12 mouse cellular contexts compared by ENCODE assay signal in the genomic region with DNA sequence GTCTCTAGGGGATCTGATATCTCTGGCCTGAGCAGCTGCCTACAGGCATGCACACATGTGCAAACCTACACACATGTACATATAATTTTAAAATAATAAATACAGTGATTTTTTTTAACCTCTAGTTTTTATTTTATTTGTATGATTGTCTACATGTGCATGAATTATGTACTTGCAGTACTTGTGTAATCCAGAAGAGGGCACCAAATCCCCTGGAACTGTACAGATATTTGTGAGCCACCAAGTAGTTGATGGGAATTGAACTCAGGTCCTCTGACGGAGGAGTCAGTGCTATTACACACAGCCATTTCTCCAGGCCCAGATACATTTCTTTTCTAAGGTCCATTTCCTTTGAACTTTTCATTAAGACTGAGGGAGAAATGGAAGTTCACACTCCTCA. TPM values are rescaled to one million over a fixed set of nuclear protein-coding genes. Genes with fewer than 3 reads are reported as not detected.
DNase-seq lines count a peak whose midpoint lies in the region; ATAC-seq and TF ChIP-seq lines count a peak whose summit lies in the region.
"Had no signal": no experiment of that assay in that cellular context is flagged by ENCODE, and none has a peak within 500 bp of the region (broad histone marks: within the 10 kb centered on the region; RNA-seq: fewer than 3 reads in every experiment).

No protein-coding gene starts in this region.

- H3K4me2 ChIP-seq in lung, postnatal 0 days (replicated peaks; ENCODE audit: low read depth, low read length): no peak overlapping the region

- 50% methylated on average over 1 of the region's 1 CpGs for WGBS in heart, adult 2 months
- WGBS in lung, postnatal 0 days: 69% methylated on average over 1 of the region's 1 CpGs

- H3K36me3 ChIP-seq in heart, adult 2 months (ENCODE audit: control insufficient read depth, insufficient read depth, low read length): no peaks in the 10 kb centered on the region
- H3K36me3 ChIP-seq in lung, postnatal 0 days (ENCODE audit: insufficient read depth, low read length): no peaks in the 10 kb centered on the region
- H3K36me3 ChIP-seq: limb, embryonic 10.5 days had no signal

- ATAC-seq in lung, postnatal 0 days: no peak

- TF ChIP-seq CTCF in heart, adult 2 months (IDR thresholded peaks at IDR 0.05): peak; percentile 79
- TF ChIP-seq CTCF in lung, postnatal 0 days (IDR thresholded peaks at IDR 0.05): peak; percentile 66

- H3K9me3 ChIP-seq in lung, postnatal 0 days (ENCODE audit: low read length): no peaks in the 10 kb centered on the region
- H3K9me3 ChIP-seq: limb, embryonic 10.5 days had no signal

- DNase-seq in heart, adult 2 months: no peak
- no peak for DNase-seq in heart, adult 9 months (ENCODE audit: low spot score in 2 of 2)
- no peak for DNase-seq in lung, postnatal 0 days (ENCODE audit: low spot score)
- DNase-seq in lung, postnatal 25 days (ENCODE audit: low spot score): no peak
- DNase-seq in NIH3T3 (ENCODE audit: low read depth): peak; percentile 65
- peak; percentile 43 for DNase-seq in naive thymus-derived CD4-positive, alpha-beta T cell, adult 2 months (ENCODE audit: low read depth)
- DNase-seq in frontal cortex, postnatal 14 days (ENCODE audit: low spot score in 2 of 2): no peak
- DNase-seq in T-cell, adult 2 months (ENCODE audit: low spot score): no peak
- DNase-seq: right cerebral cortex, postnatal 25 days had no signal

- H3K27me3 ChIP-seq in heart, adult 2 months (ENCODE audit: control insufficient read depth, insufficient read depth, low read length): no peaks in the 10 kb centered on the region
- no peaks in the 10 kb centered on the region for H3K27me3 ChIP-seq in lung, postnatal 0 days (replicated peaks; ENCODE audit: insufficient read depth, low read length)

- H3K27ac ChIP-seq in heart, adult 2 months: no peak overlapping the region
- no peak overlapping the region for H3K27ac ChIP-seq in lung, postnatal 0 days (ENCODE audit: low read length)
- H3K27ac ChIP-seq: limb, embryonic 10.5 days had no signal

- H3K9ac ChIP-seq in heart, adult 2 months (ENCODE audit: low read depth, low read length): no peak overlapping the region
- no peak overlapping the region for H3K9ac ChIP-seq in lung, postnatal 0 days (replicated peaks; ENCODE audit: low read depth)

- no peaks in the 10 kb centered on the region for H3K79me2 ChIP-seq in heart, adult 2 months (replicated peaks; ENCODE audit: control insufficient read depth, insufficient read depth, low read length)

- no peaks in the 10 kb centered on the region for H3K4me1 ChIP-seq in heart, adult 2 months (ENCODE audit: control insufficient read depth, insufficient read depth, low read length)
- no peaks in the 10 kb centered on the region for H3K4me1 ChIP-seq in lung, postnatal 0 days (ENCODE audit: insufficient read depth, low read depth, low read length)
- H3K4me1 ChIP-seq: limb, embryonic 10.5 days had no signal

- H3K4me3 ChIP-seq in heart, adult 2 months: no peak overlapping the region
- H3K4me3 ChIP-seq in lung, postnatal 0 days (ENCODE audit: low read depth, low read length): no peak overlapping the region
- H3K4me3 ChIP-seq: limb, embryonic 10.5 days had no signal

- no peak for TF ChIP-seq EP300 in heart, adult 2 months (IDR thresholded peaks at IDR 0.05; ENCODE audit: insufficient read depth, low read depth, low read length)
- TF ChIP-seq EP300 in lung, postnatal 0 days (IDR thresholded peaks at IDR 0.05): no peak

- TF ChIP-seq POLR2A in heart, adult 2 months (IDR thresholded peaks at IDR 0.05; ENCODE audit: insufficient read depth, low read depth, low read length): no peak

- intact Hi-C loops in heart, adult 2 months (cut with DNase I): loop anchor here (5.0 kb wide), 1 partner anchor 238 kb away; no protein-coding TSS in a partner anchor

RNA-seq across cellular contexts. Expression of a gene that starts 12.3 kb away (rescaled TPM):
- not detected for total RNA-seq in heart, adult 2 months (2021)
- not detected in 2 replicates for polyA plus RNA-seq in heart, adult 2 months (2012; rRNA removed)
- not detected in 2 replicates for polyA plus RNA-seq in lung, postnatal 0 days (2015; fragmentation: Nextera tagmentation; extraction: Ambion mirVana)
- total RNA-seq: adrenal gland, adult 18-20 months; heart, postnatal 14 days had no signal
- polyA plus RNA-seq: limb, embryonic 10.5 days had no signal

Comparison
In these comparisons a context has a peak if more than half of its experiments do, and no peak if none do; other contexts are left out.
1. DNase-seq: peak in NIH3T3 (single experiment) and naive thymus-derived CD4-positive, alpha-beta T cell, adult 2 months (single experiment); none in heart, adult 2 months (0 of 2), heart, adult 9 months (0 of 2), lung, postnatal 0 days (single experiment), lung, postnatal 25 days (single experiment), frontal cortex, postnatal 14 days (0 of 2) and T-cell, adult 2 months (single experiment).